26 mouse cellular contexts compared by ENCODE assay signal in the genomic region with DNA sequence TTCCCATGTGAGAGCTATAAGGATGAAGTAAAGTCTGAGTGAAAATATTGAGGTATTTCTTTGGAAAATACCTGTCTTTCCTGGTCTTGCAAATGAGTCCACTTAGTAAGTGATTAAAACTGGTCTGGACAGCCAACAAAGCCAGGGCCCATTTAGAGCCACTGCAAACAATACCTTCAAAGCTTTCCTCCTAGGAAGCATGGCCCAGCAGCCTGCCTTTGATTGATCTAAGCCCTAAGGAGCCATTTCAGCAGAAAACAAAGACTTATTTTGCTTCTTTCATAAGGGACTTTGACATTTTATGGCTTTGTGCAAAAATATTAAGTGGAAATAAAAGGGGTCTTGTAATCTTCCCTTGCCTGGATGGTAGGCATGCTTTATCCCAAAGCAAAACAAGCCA.
DNase-seq lines count a peak whose midpoint lies in the region; ATAC-seq and TF ChIP-seq lines count a peak whose summit lies in the region.
"Had no signal": no experiment of that assay in that cellular context is flagged by ENCODE, and none has a peak within 500 bp of the region (broad histone marks: within the 10 kb centered on the region; RNA-seq: fewer than 3 reads in every experiment).

No protein-coding gene starts in this region.

- no peak for TF ChIP-seq CTCF in brain, embryonic 14.5 days (IDR thresholded peaks at IDR 0.05; ENCODE audit: borderline replicate concordance, extremely low read depth, insufficient read depth, insufficient read length)
- TF ChIP-seq CTCF in thymus, adult 2 months (IDR thresholded peaks at IDR 0.05; ENCODE audit: borderline replicate concordance, control insufficient read depth, extremely low read depth, insufficient read depth, low read length, poor library complexity), result no peak

- no peak for DNase-seq in forebrain, embryonic 11.5 days (ENCODE audit: low spot score)
- DNase-seq in brain, embryonic 14.5 days (ENCODE audit: low read depth), result peak; percentile 54
- peak; percentile 9 for DNase-seq in embryo, embryonic 11 days
- DNase-seq in retina, postnatal 1 day, result peak; percentile 3
- DNase-seq in thymus, adult 2 months, result no peak
- DNase-seq in thymus, postnatal 25 days, result no peak
- DNase-seq: adrenal gland, adult 2 months; adrenal gland, postnatal 14 days; B cell, adult 2 months; cerebellum, adult 11-12 months; cerebellum, adult 8-10 months; cerebellum, postnatal 10 days; cerebellum, postnatal 36 days; forebrain, postnatal 0 days; gastrocnemius, postnatal 25 days; heart, adult 18-20 months; heart, postnatal 10 days; heart, postnatal 36 days had no signal

- H3K27me3 ChIP-seq in forebrain, embryonic 11.5 days (ENCODE audit: control insufficient read depth, insufficient read depth, low read length), result no peaks in the 10 kb centered on the region
- H3K27me3 ChIP-seq in forebrain, embryonic 13.5 days, result no peaks in the 10 kb centered on the region
- H3K27me3 ChIP-seq in thymus, adult 2 months (ENCODE audit: control insufficient read depth, insufficient read depth, low read length), result no peaks in the 10 kb centered on the region
- H3K27me3 ChIP-seq: heart, embryonic 12.5 days; heart, embryonic 15.5 days; hindbrain, embryonic 13.5 days; intestine, embryonic 15.5 days had no signal

- no peak overlapping the region for H3K4me2 ChIP-seq in forebrain, embryonic 11.5 days (ENCODE audit: low read depth, low read length, severe bottlenecking)
- H3K4me2 ChIP-seq in forebrain, embryonic 13.5 days, result no peak overlapping the region
- H3K4me2 ChIP-seq: heart, embryonic 12.5 days; heart, embryonic 15.5 days; hindbrain, embryonic 13.5 days; intestine, embryonic 15.5 days had no signal

- H3K36me3 ChIP-seq in forebrain, embryonic 11.5 days (ENCODE audit: control insufficient read depth, insufficient read depth, low read length), result no peaks in the 10 kb centered on the region
- H3K36me3 ChIP-seq in forebrain, embryonic 13.5 days (ENCODE audit: poor library complexity, severe bottlenecking), result no peaks in the 10 kb centered on the region
- H3K36me3 ChIP-seq in thymus, adult 2 months (ENCODE audit: control insufficient read depth, insufficient read depth, low read length), result no peaks in the 10 kb centered on the region
- H3K36me3 ChIP-seq: forebrain, embryonic 10.5 days; heart, embryonic 12.5 days; heart, embryonic 15.5 days; hindbrain, embryonic 10.5 days; hindbrain, embryonic 13.5 days; intestine, embryonic 15.5 days had no signal

- no peak overlapping the region for H3K9ac ChIP-seq in forebrain, embryonic 11.5 days (ENCODE audit: low read length)
- H3K9ac ChIP-seq in forebrain, embryonic 13.5 days, result no peak overlapping the region
- H3K9ac ChIP-seq: forebrain, postnatal 0 days; heart, embryonic 12.5 days; heart, embryonic 15.5 days; hindbrain, embryonic 13.5 days; intestine, embryonic 15.5 days had no signal

- ATAC-seq in forebrain, embryonic 11.5 days (replicated peaks; ENCODE audit: low FRiP score), result peak; percentile 79
- ATAC-seq in forebrain, embryonic 13.5 days, result no peak
- ATAC-seq: forebrain, postnatal 0 days; hindbrain, embryonic 16.5 days; intestine, embryonic 15.5 days had no signal

- no peak for TF ChIP-seq POLR2A in brain, embryonic 14.5 days (IDR thresholded peaks at IDR 0.05; ENCODE audit: borderline replicate concordance, extremely low read depth, insufficient read depth, insufficient read length, poor library complexity, severe bottlenecking)
- TF ChIP-seq POLR2A in thymus, adult 2 months (IDR thresholded peaks at IDR 0.05; ENCODE audit: control insufficient read depth, extremely low read depth, insufficient read depth, low read length, poor library complexity), result no peak

- no peak overlapping the region for H3K4me3 ChIP-seq in forebrain, embryonic 11.5 days (ENCODE audit: low read depth, low read length)
- H3K4me3 ChIP-seq in forebrain, embryonic 13.5 days, result no peak overlapping the region
- no peak overlapping the region for H3K4me3 ChIP-seq in thymus, adult 2 months (ENCODE audit: control insufficient read depth, insufficient read depth, low read length)
- H3K4me3 ChIP-seq: forebrain, embryonic 10.5 days; heart, embryonic 12.5 days; heart, embryonic 15.5 days; hindbrain, embryonic 10.5 days; hindbrain, embryonic 13.5 days; intestine, embryonic 15.5 days had no signal

- H3K4me1 ChIP-seq in forebrain, embryonic 11.5 days (replicated peaks; ENCODE audit: control insufficient read depth, insufficient read depth, low read length), result no peaks in the 10 kb centered on the region
- no peaks in the 10 kb centered on the region for H3K4me1 ChIP-seq in forebrain, embryonic 13.5 days
- H3K4me1 ChIP-seq in thymus, adult 2 months (replicated peaks; ENCODE audit: control insufficient read depth, insufficient read depth, low read length), result no peaks in the 10 kb centered on the region
- H3K4me1 ChIP-seq: heart, embryonic 12.5 days; heart, embryonic 15.5 days; hindbrain, embryonic 13.5 days; intestine, embryonic 15.5 days had no signal

- no peak overlapping the region for H3K27ac ChIP-seq in forebrain, embryonic 11.5 days (ENCODE audit: low read depth, low read length)
- no peak overlapping the region for H3K27ac ChIP-seq in forebrain, embryonic 13.5 days
- no peak overlapping the region for H3K27ac ChIP-seq in thymus, adult 2 months (ENCODE audit: control insufficient read depth, insufficient read depth, low read length)
- H3K27ac ChIP-seq: forebrain, embryonic 10.5 days; heart, embryonic 15.5 days; hindbrain, embryonic 10.5 days; hindbrain, embryonic 13.5 days; intestine, embryonic 15.5 days had no signal

- no peaks in the 10 kb centered on the region for H3K9me3 ChIP-seq in forebrain, embryonic 11.5 days (ENCODE audit: control insufficient read depth, low read length)
- no peaks in the 10 kb centered on the region for H3K9me3 ChIP-seq in forebrain, embryonic 13.5 days (replicated peaks)
- H3K9me3 ChIP-seq: forebrain, embryonic 10.5 days; heart, embryonic 12.5 days; heart, embryonic 15.5 days; hindbrain, embryonic 10.5 days; hindbrain, embryonic 13.5 days; intestine, embryonic 15.5 days had no signal

Comparison
In these comparisons a context has a peak if more than half of its experiments do, and no peak if none do; other contexts are left out.
1. DNase-seq: peak in brain, embryonic 14.5 days (single experiment), embryo, embryonic 11 days (single experiment) and retina, postnatal 1 day (single experiment); none in forebrain, embryonic 11.5 days (single experiment), thymus, adult 2 months (single experiment) and thymus, postnatal 25 days (single experiment).